Mouse (Mus musculus) heart, embryonic 13.5 days (tissue): Measurements from ENCODE around the gene Luzp1. TPM values are rescaled to one million over a fixed set of nuclear protein-coding genes. Genes with fewer than 3 reads are reported as not detected.

Source experiments
- ATAC-seq: fragments of 200-750 bp; cut with Nextera tagmentation; 2 replicates; pipeline ENCODE4 v1.8.0; 2017; ENCODE audit warnings: moderate TSS enrichment; ENCODE audit not compliant: insufficient number of reproducible peaks, low FRiP score, low TSS enrichment; ENCODE audit errors: extremely low read depth
- H3K27ac ChIP-seq: fragments of 300-500 bp; sonication (generic); replicated peaks from 2 replicates; pipeline ENCODE4 v1.5.1; 2015; ENCODE audit warnings: moderate library complexity, mild to moderate bottlenecking, inconsistent platforms
- H3K27me3 ChIP-seq: fragments of 300-500 bp; sonication (generic); replicated peaks from 2 replicates; pipeline ENCODE4 v1.6.1; 2015; ENCODE audit warnings: mild to moderate bottlenecking, inconsistent platforms
- H3K36me3 ChIP-seq: fragments of 300-500 bp; sonication (generic); 2 replicates; pipeline ENCODE4 v1.6.1; 2015; ENCODE audit warnings: mild to moderate bottlenecking, inconsistent platforms
- H3K4me1 ChIP-seq: fragments of 300-500 bp; sonication (generic); 2 replicates; pipeline ENCODE4 v1.6.1; 2015; ENCODE audit warnings: inconsistent platforms
- H3K4me2 ChIP-seq: fragments of 300-500 bp; sonication (generic); 2 replicates; pipeline ENCODE4 v1.6.1; 2015; ENCODE audit warnings: inconsistent platforms, mild to moderate bottlenecking, moderate library complexity
- H3K4me3 ChIP-seq: fragments of 300-500 bp; sonication (generic); 2 replicates; pipeline ENCODE4 v1.5.1; 2015; ENCODE audit warnings: moderate library complexity, mild to moderate bottlenecking, inconsistent platforms
- H3K9ac ChIP-seq: fragments of 300-500 bp; sonication (generic); 2 replicates; pipeline ENCODE4 v1.6.1; 2015; ENCODE audit warnings: inconsistent platforms, mild to moderate bottlenecking, moderate library complexity
- H3K9me3 ChIP-seq: fragments of 300-500 bp; sonication (generic); 2 replicates; pipeline ENCODE4 v1.6.1; 2016; ENCODE audit warnings: inconsistent platforms
- WGBS: fragments of 180-500 bp; shearing (Covaris S2); methylation state at CpG from one replicate; pipeline ENCODE4 v1.1.7; 2015; ENCODE audit warnings: mixed read lengths; 5-methylcytosine and 5-hydroxymethylcytosine counted together
- polyA plus RNA-seq: library from polyadenylated mRNA; unstranded; fragments of >200 nt; fragmentation: Nextera tagmentation; extraction: Ambion mirVana; gene quantifications from 2 replicates; pipeline ENCODE4 v1.2.1, GENCODE M21; 2015

Luzp1 gene
- polyA plus RNA-seq, 1 experiment from 2014 or later = 89.2 TPM

GRCm38 (mm10) chr4:136512905-136513304 lies 43.3 kb downstream of the Luzp1 start:
- Histone ChIP-seq H3K36me3 (no peaks in the 10 kb centered on the region), H3K27ac (0 out of 2 replicates have a peak overlapping the region, but pooled peaks have one; percentile 17), H3K27me3 (no peaks in the 10 kb centered on the region), H3K4me2 (no peak overlapping the region), H3K4me1 (peaks cover 60% of the 10 kb centered on the region), H3K9me3 (no peaks in the 10 kb centered on the region), H3K9ac (no peak overlapping the region), H3K4me3 (no peak overlapping the region)
- ATAC-seq = no peak

GRCm38 (mm10) chr4:136518141-136518540 lies 48.6 kb downstream of the Luzp1 start:
- no peak overlapping the region for H3K9ac ChIP-seq
- no peak overlapping the region for H3K4me2 ChIP-seq
- H3K4me1 ChIP-seq = peaks cover 34% of the 10 kb centered on the region
- no peak overlapping the region for H3K27ac ChIP-seq
- H3K4me3 ChIP-seq = no peak overlapping the region
- H3K36me3 ChIP-seq = peaks cover 10% of the 10 kb centered on the region
- no peak for ATAC-seq
- 70% methylated on average over 2 of the region's 2 CpGs for WGBS
- no peaks in the 10 kb centered on the region for H3K27me3 ChIP-seq
- H3K9me3 ChIP-seq = no peaks in the 10 kb centered on the region

GRCm38 (mm10) chr4:136518576-136518975 lies 49.0 kb downstream of the Luzp1 start:
- WGBS = 85% methylated on average over 2 of the region's 2 CpGs
- H3K36me3 ChIP-seq = peaks cover 12% of the 10 kb centered on the region
- ATAC-seq = no peak
- no peak overlapping the region for H3K4me2 ChIP-seq
- H3K4me1 ChIP-seq = peaks cover 30% of the 10 kb centered on the region
- no peak overlapping the region for H3K27ac ChIP-seq
- no peaks in the 10 kb centered on the region for H3K27me3 ChIP-seq
- no peak overlapping the region for H3K4me3 ChIP-seq
- no peaks in the 10 kb centered on the region for H3K9me3 ChIP-seq
- H3K9ac ChIP-seq = no peak overlapping the region

- no peak overlapping the region for H3K4me2 ChIP-seq
- H3K4me1 ChIP-seq = peaks cover 23% of the 10 kb centered on the region
- no peak for ATAC-seq
- no peaks in the 10 kb centered on the region for H3K27me3 ChIP-seq
- H3K9me3 ChIP-seq = no peaks in the 10 kb centered on the region
- no peak overlapping the region for H3K27ac ChIP-seq
- no peak overlapping the region for H3K4me3 ChIP-seq
- H3K36me3 ChIP-seq = peaks cover 14% of the 10 kb centered on the region
- H3K9ac ChIP-seq = no peak overlapping the region
Observed at GRCm38 (mm10) chr4:136519866-136520265, 50.3 kb downstream of the Luzp1 start.

- Histone ChIP-seq H3K4me2 (no peak overlapping the region), H3K36me3 (peaks cover 14% of the 10 kb centered on the region), H3K4me1 (peaks cover 8% of the 10 kb centered on the region), H3K9me3 (no peaks in the 10 kb centered on the region), H3K9ac (no peak overlapping the region), H3K4me3 (no peak overlapping the region), H3K27ac (no peak overlapping the region), H3K27me3 (no peaks in the 10 kb centered on the region)
- no peak for ATAC-seq
- 72% methylated on average over 5 of the region's 5 CpGs for WGBS
Observed at GRCm38 (mm10) chr4:136521898-136522297, 52.3 kb downstream of the Luzp1 start.

GRCm38 (mm10) chr4:136524309-136524708 lies 54.7 kb downstream of the Luzp1 start:
- Histone ChIP-seq H3K4me3 (no peak overlapping the region), H3K4me2 (no peak overlapping the region), H3K4me1 (peaks cover 2% of the 10 kb centered on the region; the same call in 1 of the 2 replicates), H3K27me3 (no peaks in the 10 kb centered on the region), H3K9ac (no peak overlapping the region), H3K27ac (no peak overlapping the region), H3K9me3 (no peaks in the 10 kb centered on the region), H3K36me3 (peaks cover 20% of the 10 kb centered on the region)
- ATAC-seq = no peak
- 73% methylated on average over 2 of the region's 2 CpGs for WGBS

GRCm38 (mm10) chr4:136526412-136526811 lies 56.9 kb downstream of the Luzp1 start:
- no peak overlapping the region for H3K9ac ChIP-seq
- no peak overlapping the region for H3K4me2 ChIP-seq
- ATAC-seq = no peak
- H3K9me3 ChIP-seq = no peaks in the 10 kb centered on the region
- peaks cover 2% of the 10 kb centered on the region; the same call in 1 of the 2 replicates for H3K4me1 ChIP-seq
- 17% methylated on average over 4 of the region's 4 CpGs for WGBS
- H3K27me3 ChIP-seq = no peaks in the 10 kb centered on the region
- no peak overlapping the region for H3K4me3 ChIP-seq
- no peak overlapping the region for H3K27ac ChIP-seq
- peaks cover 27% of the 10 kb centered on the region for H3K36me3 ChIP-seq

GRCm38 (mm10) chr4:136545151-136545550 lies 75.6 kb downstream of the Luzp1 start:
- no peaks in the 10 kb centered on the region for H3K27me3 ChIP-seq
- H3K9me3 ChIP-seq = no peaks in the 10 kb centered on the region
- no peak overlapping the region; the same call in 1 of the 2 replicates for H3K27ac ChIP-seq
- no peak overlapping the region for H3K4me2 ChIP-seq
- H3K4me3 ChIP-seq = no peak overlapping the region
- 95% methylated on average over 3 of the region's 3 CpGs for WGBS
- peaks cover 66% of the 10 kb centered on the region for H3K4me1 ChIP-seq
- peaks cover 96% of the 10 kb centered on the region for H3K36me3 ChIP-seq
- ATAC-seq = no peak
- no peak overlapping the region for H3K9ac ChIP-seq

GRCm38 (mm10) chr4:136546279-136547045 lies 76.9 kb downstream of the Luzp1 start:
- Histone ChIP-seq H3K36me3 (peaks cover 96% of the 10 kb centered on the region), H3K4me1 (peaks cover 64% of the 10 kb centered on the region), H3K27me3 (no peaks in the 10 kb centered on the region), H3K4me2 (no peak overlapping the region), H3K4me3 (no peak overlapping the region), H3K9ac (no peak overlapping the region), H3K9me3 (no peaks in the 10 kb centered on the region), H3K27ac (no peak overlapping the region)
- ATAC-seq = no peak
- 50% methylated on average over 3 of the region's 3 CpGs for WGBS

- WGBS = 61% methylated on average over 1 of the region's 1 CpGs
- Histone ChIP-seq H3K36me3 (peaks cover 96% of the 10 kb centered on the region), H3K27ac (peak overlapping the region; percentile 66)
Observed at GRCm38 (mm10) chr4:136547721-136548120, 78.2 kb downstream of the Luzp1 start.

GRCm38 (mm10) chr4:136548381-136548801 lies 78.8 kb downstream of the Luzp1 start:
- no peak overlapping the region for H3K4me3 ChIP-seq
- peak overlapping the region; percentile 66 for H3K27ac ChIP-seq
- H3K4me1 ChIP-seq = peaks cover 52% of the 10 kb centered on the region
- no peak overlapping the region for H3K4me2 ChIP-seq
- H3K36me3 ChIP-seq = peaks cover 96% of the 10 kb centered on the region
- no peak overlapping the region for H3K9ac ChIP-seq
- no peak for ATAC-seq
- no peaks in the 10 kb centered on the region for H3K27me3 ChIP-seq
- H3K9me3 ChIP-seq = no peaks in the 10 kb centered on the region
- 29% methylated on average over 1 of the region's 1 CpGs for WGBS

More at GRCm38 (mm10) chr4:136547721-136548120, 78.2 kb downstream of the Luzp1 start:
- ATAC-seq = no peak
- Histone ChIP-seq H3K9me3 (no peaks in the 10 kb centered on the region), H3K27me3 (no peaks in the 10 kb centered on the region), H3K4me1 (peaks cover 54% of the 10 kb centered on the region), H3K4me3 (no peak overlapping the region), H3K9ac (no peak overlapping the region), H3K4me2 (no peak overlapping the region)

GRCm38 (mm10) chr4:136553108-136553507 lies 83.5 kb downstream of the Luzp1 start:
- Histone ChIP-seq H3K4me2 (no peak overlapping the region), H3K4me1 (peaks cover 23% of the 10 kb centered on the region), H3K27me3 (no peaks in the 10 kb centered on the region), H3K27ac (no peak overlapping the region), H3K4me3 (no peak overlapping the region), H3K9me3 (no peaks in the 10 kb centered on the region), H3K9ac (no peak overlapping the region), H3K36me3 (peaks cover 93% of the 10 kb centered on the region)
- WGBS = 40% methylated on average over 1 of the region's 1 CpGs
- ATAC-seq = no peak
